Mouse (Mus musculus) gastrocnemius, adult 18-20 months (tissue): ENCODE results near the gene Med20. TPM values are rescaled to one million over a fixed set of nuclear protein-coding genes. Genes with fewer than 3 reads are reported as not detected.
A peak's percentile ranks its signal among the peaks of the same experiment; 100 is the strongest.

ENCODE experiments used
- DNase-seq: peaks from one replicate; pipeline ENCODE4 v3.0.0; 2021; ENCODE audit warnings: low spot score
- total RNA-seq, 2 experiments: library from RNA; stranded (reverse); gene quantifications; 2 replicates each; pipeline ENCODE4 v1.2.3; 2021

Gene Med20
- total RNA-seq, 2 experiments from 2014 or later: 14.7 to 15.4 TPM

DNA sequence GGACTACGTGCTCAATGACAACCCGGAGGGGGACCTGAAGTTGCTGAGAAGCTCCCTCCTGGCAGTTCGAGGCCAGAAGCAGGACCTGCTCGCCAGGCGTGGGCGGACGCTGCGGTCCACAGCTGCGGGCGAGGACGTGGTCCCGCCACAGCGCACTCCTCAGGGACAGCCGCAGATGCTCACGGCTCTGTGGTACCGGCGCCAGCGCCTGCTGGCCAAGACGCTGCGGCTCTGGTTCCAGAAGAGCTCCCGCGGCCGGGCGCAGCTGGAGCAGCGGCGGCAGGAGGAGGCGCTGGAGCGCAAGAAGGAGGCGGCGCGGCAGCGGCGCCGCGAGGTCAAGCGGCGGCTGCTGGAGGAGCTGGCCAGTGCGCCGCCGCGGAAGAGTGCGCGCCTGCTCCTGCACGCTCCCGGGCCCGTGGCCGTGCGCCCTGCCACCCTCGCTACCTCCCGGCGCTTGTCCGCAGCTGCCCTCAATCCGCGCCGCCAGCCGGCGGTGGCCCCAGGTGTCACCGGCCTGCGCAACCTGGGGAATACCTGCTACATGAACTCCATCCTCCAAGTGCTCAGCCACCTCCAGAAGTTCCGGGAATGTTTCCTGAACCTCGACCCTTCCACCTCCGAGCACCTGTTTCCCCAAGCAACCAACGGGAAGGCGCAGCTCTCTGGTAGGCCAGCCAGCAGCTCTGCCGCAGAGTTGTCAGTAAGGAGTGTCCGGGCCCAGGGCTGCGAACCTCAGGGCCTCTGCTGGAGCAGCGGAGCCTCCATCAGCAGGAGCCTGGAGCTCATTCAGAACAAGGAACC is 61.1 kb downstream of the Med20 start:
- peak; percentile 67 for DNase-seq

Other genes starting within 250 kb of the Med20 start
- gene Mrps10, start 242.7 kb upstream of the Med20 start, total RNA-seq: 10 to 100 TPM; 32.9 to 34.1 TPM
- gene Guca1b, start 226.2 kb upstream of the Med20 start, total RNA-seq: under 1 TPM; 0.36 to 0.41 TPM
- not detected for gene Guca1a, start 211.0 kb upstream of the Med20 start, total RNA-seq
- gene AI661453, start 175.0 kb upstream of the Med20 start, total RNA-seq: under 1 TPM; 0.39 to 0.64 TPM
- gene 1700001C19Rik, start 174.2 kb upstream of the Med20 start, total RNA-seq: not detected
- gene Taf8, start 109.3 kb upstream of the Med20 start, total RNA-seq: 10 to 100 TPM in 1 of 2 experiments, 1 to 10 TPM in 1; 9.2 to 12.1 TPM
- gene Ccnd3, start 106.5 kb upstream of the Med20 start, total RNA-seq: 10 to 100 TPM; 18.5 to 20.1 TPM
- gene Bysl, start 90 bp upstream of the Med20 start, total RNA-seq: 10 to 100 TPM; 13.9 to 15.3 TPM
- 1 to 10 TPM; 1.6 to 2.6 TPM for gene Gm20517, start within 50 bp of the Med20 start, total RNA-seq
- gene Usp49, start 19.1 kb downstream of the Med20 start, total RNA-seq: 1 to 10 TPM; 3.0 to 3.5 TPM
- gene Tomm6, start 76.8 kb downstream of the Med20 start, total RNA-seq: 100 to 1,000 TPM; 121 to 123 TPM
- gene Frs3, start 77.4 kb downstream of the Med20 start, total RNA-seq: 1 to 10 TPM; 6.8 to 7.2 TPM
- gene Gm21981, start 82.9 kb downstream of the Med20 start, total RNA-seq: under 1 TPM; 0.28 to 0.59 TPM
- gene Prickle4, start 83.2 kb downstream of the Med20 start, total RNA-seq: 1 to 10 TPM; 2.3 to 2.6 TPM
- gene Pgc, start 115.3 kb downstream of the Med20 start, total RNA-seq: not detected
- gene Tfeb, start 125.4 kb downstream of the Med20 start, total RNA-seq: 100 to 1,000 TPM in 1 of 2 experiments, 10 to 100 TPM in 1; 93.6 to 108 TPM
- under 1 TPM in 1 of 2 experiments, not detected in 1; 0.64 TPM for gene Mdfi, start 223.1 kb downstream of the Med20 start, total RNA-seq